Mouse (Mus musculus) liver, adult 2 months (tissue): ENCODE data around the gene Acap1.

ENCODE experiments used
- CTCF ChIP-seq: fragments of 200-500 bp; IDR thresholded peaks from 2 replicates; pipeline ENCODE4 v1.5.1; 2011; ENCODE audit warnings: low read depth, low read length, control low read depth
- POLR2A ChIP-seq: fragments of 200-500 bp; IDR thresholded peaks from 2 replicates; pipeline ENCODE4 v1.6.1; 2011; ENCODE audit warnings: low read length, control low read depth; ENCODE audit not compliant: insufficient read depth; ENCODE audit errors: extremely low read depth

GRCm38 (mm10) chr11:69934681-69935080 is 39.3 kb upstream of the Acap1 start:
- no peak for TF ChIP-seq POLR2A
- TF ChIP-seq CTCF: no peak
